Comparison of ENCODE assay signal across 7 mouse cellular contexts in genomic region chr5:110284536-110284935, GRCm38 (mm10). TPM values are rescaled to one million over a fixed set of nuclear protein-coding genes. Genes with fewer than 3 reads are reported as not detected.
DNase-seq lines count a peak whose midpoint lies in the region; ATAC-seq and TF ChIP-seq lines count a peak whose summit lies in the region.

No protein-coding gene starts in this region.

- DNase-seq in 3134 (ENCODE audit: extremely low read depth, insufficient read length, low spot score) (peak; percentile 9), 3T3-L1 (ENCODE audit: low read depth, low spot score) (peak; percentile 65)
- DNase-seq in adrenal gland, postnatal 25 days = peak; percentile 51
- peak; percentile 62 for DNase-seq in lung, adult 2 months
- peak; percentile 38 to 63 for DNase-seq in right cerebral cortex, postnatal 10 days (ENCODE audit: low spot score in 2 of 2)

- H3K36me3 ChIP-seq in erythroblast, embryonic 14.5 days (ENCODE audit: control insufficient read depth) = peaks cover 37% of the 10 kb centered on the region
- H3K36me3 ChIP-seq in intestine, postnatal 0 days (ENCODE audit: control insufficient read depth, insufficient read depth) = peaks cover 4% of the 10 kb centered on the region; the same call in 1 of the 2 replicates

- no peak for ATAC-seq in intestine, postnatal 0 days

- peak; percentile 81 for TF ChIP-seq CTCF in intestine, postnatal 0 days (IDR thresholded peaks at IDR 0.05; ENCODE audit: low read depth)
- peak; percentile 63 for TF ChIP-seq CTCF in lung, adult 2 months (IDR thresholded peaks at IDR 0.05; ENCODE audit: insufficient read depth, low read length)

- peaks cover 39% of the 10 kb centered on the region for H3K4me1 ChIP-seq in erythroblast, embryonic 14.5 days (ENCODE audit: control insufficient read depth)
- no peaks in the 10 kb centered on the region for H3K4me1 ChIP-seq in intestine, postnatal 0 days (replicated peaks; ENCODE audit: control insufficient read depth, insufficient read depth, low read length)
- H3K4me1 ChIP-seq in lung, adult 2 months (ENCODE audit: control insufficient read depth, insufficient read depth, low read length) = peaks cover 4% of the 10 kb centered on the region; the same call in 1 of the 2 replicates

- H3K27me3 ChIP-seq in erythroblast, embryonic 14.5 days (ENCODE audit: control insufficient read depth) = no peaks in the 10 kb centered on the region
- no peaks in the 10 kb centered on the region for H3K27me3 ChIP-seq in intestine, postnatal 0 days (replicated peaks; ENCODE audit: control insufficient read depth, insufficient read depth, low read length)

- H3K4me2 ChIP-seq in intestine, postnatal 0 days (replicated peaks; ENCODE audit: low read depth) = peak overlapping the region; percentile 100

- no peak for TF ChIP-seq POLR2A in lung, adult 2 months (IDR thresholded peaks at IDR 0.05; ENCODE audit: borderline replicate concordance, extremely low read depth, low read depth, low read length)

- no peaks in the 10 kb centered on the region for H3K9me3 ChIP-seq in erythroblast, embryonic 14.5 days (ENCODE audit: control insufficient read depth, low read length)
- H3K9me3 ChIP-seq in intestine, postnatal 0 days (ENCODE audit: control insufficient read depth) = no peaks in the 10 kb centered on the region

- peak overlapping the region; percentile 90 for H3K4me3 ChIP-seq in erythroblast, embryonic 14.5 days (replicated peaks)
- H3K4me3 ChIP-seq in intestine, postnatal 0 days (ENCODE audit: low read depth, low read length) = 0 out of 2 replicates have a peak overlapping the region, but pooled peaks have one; percentile 64
- no peak overlapping the region for H3K4me3 ChIP-seq in lung, adult 2 months (replicated peaks; ENCODE audit: extremely low read depth, low read depth, low read length)

- H3K9ac ChIP-seq in intestine, postnatal 0 days (ENCODE audit: low read depth, low read length) = no peak overlapping the region

- WGBS in intestine, postnatal 0 days = 13% methylated on average over 4 of the region's 4 CpGs
- WGBS in lung, adult 2 months = 6% methylated on average over 4 of the region's 4 CpGs

- no peak overlapping the region for H3K27ac ChIP-seq in intestine, postnatal 0 days (ENCODE audit: low read depth, low read length)

RNA-seq across cellular contexts. Expression of gene Pxmp2, which starts 1.4 kb away (rescaled TPM):
- 9.4 and 10.7 TPM in 2 replicates for total RNA-seq in adrenal gland, postnatal 25 days (2021)
- 2.8 and 4.4 TPM in 2 replicates for polyA plus RNA-seq in erythroblast, embryonic 14.5 days (2012)
- polyA plus RNA-seq in intestine, postnatal 0 days (2015; fragmentation: Nextera tagmentation; extraction: Ambion mirVana) = 5.8 and 6.3 TPM in 2 replicates
- polyA plus RNA-seq in lung, adult 2 months (2012; rRNA removed) = 10.5 and 11.5 TPM in 2 replicates

RNA-seq across cellular contexts. Expression of gene Pole, which starts 1.6 kb away (rescaled TPM):
- total RNA-seq in adrenal gland, postnatal 25 days (2021) = 6.2 and 8.0 TPM in 2 replicates
- polyA plus RNA-seq in erythroblast, embryonic 14.5 days (2012) = 1.5 and 1.7 TPM in 2 replicates
- 4.7 and 5.1 TPM in 2 replicates for polyA plus RNA-seq in intestine, postnatal 0 days (2015; fragmentation: Nextera tagmentation; extraction: Ambion mirVana)
- polyA plus RNA-seq in lung, adult 2 months (2012; rRNA removed) = 1.0 and 1.7 TPM in 2 replicates

RNA-seq across cellular contexts. Expression of gene Pgam5, which starts 14.8 kb away (rescaled TPM):
- total RNA-seq in adrenal gland, postnatal 25 days (2021) = 44.7 and 49.8 TPM in 2 replicates
- 0.82 and 1.2 TPM in 2 replicates for polyA plus RNA-seq in erythroblast, embryonic 14.5 days (2012)
- 25.5 and 26.4 TPM in 2 replicates for polyA plus RNA-seq in intestine, postnatal 0 days (2015; fragmentation: Nextera tagmentation; extraction: Ambion mirVana)
- polyA plus RNA-seq in lung, adult 2 months (2012; rRNA removed) = 13.7 and 14.2 TPM in 2 replicates

RNA-seq across cellular contexts. Expression of gene Ankle2, which starts 53.7 kb away (rescaled TPM):
- 38.7 and 52.6 TPM in 2 replicates for total RNA-seq in adrenal gland, postnatal 25 days (2021)
- 0.27 TPM in 2 replicates for polyA plus RNA-seq in erythroblast, embryonic 14.5 days (2012)
- 8.7 and 9.5 TPM in 2 replicates for polyA plus RNA-seq in intestine, postnatal 0 days (2015; fragmentation: Nextera tagmentation; extraction: Ambion mirVana)
- 9.0 and 10.2 TPM in 2 replicates for polyA plus RNA-seq in lung, adult 2 months (2012; rRNA removed)

RNA-seq across cellular contexts. Expression of gene P2rx2, which starts 58.5 kb away (rescaled TPM):
- 0.55 TPM in 1 of 2 replicates, not detected in the other for total RNA-seq in adrenal gland, postnatal 25 days (2021)
- not detected in 2 replicates for polyA plus RNA-seq in erythroblast, embryonic 14.5 days (2012)
- 1.6 TPM in 2 replicates for polyA plus RNA-seq in intestine, postnatal 0 days (2015; fragmentation: Nextera tagmentation; extraction: Ambion mirVana)
- polyA plus RNA-seq in lung, adult 2 months (2012; rRNA removed) = 1.2 TPM in 2 replicates

Comparison
In these comparisons a context has a peak if more than half of its experiments do, and no peak if none do; other contexts are left out.
1. DNase-seq: peak in every context shown above with its lines; median percentile 65 in 3T3-L1; 62 in lung, adult 2 months; 51 in adrenal gland, postnatal 25 days; 50 in right cerebral cortex, postnatal 10 days; 9 in 3134.